Mouse (Mus musculus) c-Kit-negative CD71-positive TER-119-positive erythroid progenitor cells, embryonic 14.5 days (primary cell): Measurements from ENCODE around the gene Pjvk.

Experiments used
- DNase-seq: peaks from one replicate; pipeline ENCODE4 v3.0.0-alpha.2; 2013; ENCODE audit warnings: low read depth, low spot score

Gene Pjvk

DNA sequence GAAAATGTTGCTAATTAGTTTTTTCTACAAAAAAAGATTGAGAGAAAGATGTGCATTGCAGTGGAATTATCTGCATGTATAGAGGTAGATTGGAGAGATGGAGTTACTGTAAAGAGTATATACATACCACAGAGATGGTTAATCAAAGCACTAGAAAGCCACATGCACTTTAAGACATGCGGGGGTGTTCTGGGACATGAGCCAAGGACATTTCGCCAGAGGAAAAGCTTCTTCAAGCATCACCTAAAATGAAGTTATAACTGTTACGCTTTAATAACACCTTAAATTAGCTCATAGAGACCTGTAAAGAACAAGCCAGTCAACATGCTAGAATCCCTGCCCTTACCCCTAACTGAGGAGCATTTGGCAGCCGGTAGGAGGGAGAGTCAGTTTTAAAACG lies 18.9 kb downstream of the Pjvk start:
- DNase-seq, result no peak

DNA sequence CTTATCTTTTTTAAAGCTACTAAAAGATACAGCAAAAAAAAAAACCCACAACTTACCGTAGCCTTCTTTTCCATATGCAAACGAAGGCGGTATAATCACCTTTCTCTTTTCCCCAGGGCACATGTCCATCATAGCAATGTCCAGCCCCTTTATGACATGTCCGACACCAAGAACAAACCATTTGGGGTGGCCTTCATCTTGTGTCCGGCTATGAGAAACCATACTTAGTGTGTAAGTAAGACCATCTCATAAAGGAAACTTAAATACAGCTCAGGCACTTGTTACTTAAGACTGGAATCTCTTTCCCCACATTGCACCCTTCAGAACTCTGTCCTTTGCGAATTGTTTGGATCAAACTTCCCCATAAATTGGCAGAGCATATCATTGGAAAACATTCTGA lies 23.4 kb downstream of the Pjvk start:
- DNase-seq, result no peak

DNA sequence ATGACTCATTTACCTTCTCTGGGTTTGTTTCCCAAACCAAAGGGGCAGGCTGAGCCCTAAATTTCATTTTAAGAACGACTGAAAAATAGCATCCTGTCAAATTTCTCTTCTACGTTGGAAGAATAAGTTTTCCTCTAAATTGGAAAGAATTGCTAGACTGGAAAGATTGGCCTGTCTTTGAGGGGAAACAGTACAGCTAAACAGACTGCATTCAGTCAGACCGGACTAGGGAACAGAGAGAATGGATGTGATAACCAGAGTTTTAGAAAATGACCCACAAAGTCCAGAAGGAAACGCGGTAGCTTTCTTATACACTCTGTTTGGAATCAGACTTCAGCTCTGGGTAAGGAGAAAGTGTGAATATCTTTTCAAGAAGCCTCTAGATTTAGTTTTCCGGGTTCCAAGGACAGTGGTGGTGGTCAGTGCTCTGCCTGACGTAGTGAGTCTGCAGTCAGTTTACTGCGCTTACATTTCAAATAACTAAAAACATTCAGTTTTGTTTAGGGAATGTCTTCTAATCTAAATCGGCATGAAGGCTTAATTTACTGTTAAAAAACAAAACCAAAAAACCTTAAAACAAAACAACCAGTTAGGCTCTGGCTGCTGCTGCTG lies 24.0 kb downstream of the Pjvk start:
- no peak for DNase-seq

DNA sequence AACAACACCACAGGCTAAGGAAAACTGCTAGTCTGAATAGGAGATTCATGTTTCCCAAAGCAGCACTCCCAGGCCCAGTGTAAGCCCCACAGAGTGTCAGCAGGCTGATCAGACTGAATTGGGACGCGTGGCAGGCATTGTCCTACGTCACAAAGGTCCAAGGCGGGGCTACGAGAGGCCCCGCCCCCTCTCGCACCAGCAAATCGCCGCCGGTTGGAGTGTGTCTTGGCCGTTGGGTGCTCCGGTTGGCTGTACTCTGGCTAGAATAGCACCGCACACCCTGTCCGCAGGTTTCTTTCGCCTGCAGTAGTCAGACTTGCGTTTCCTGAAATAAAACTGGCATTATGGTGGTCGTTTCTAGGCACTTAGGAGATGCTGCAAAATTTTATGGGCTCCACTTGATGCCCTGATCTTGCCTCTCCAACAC lies 24.7 kb downstream of the Pjvk start, which contains the start of gene Fkbp7:
Gene Fkbp7, minus strand, starts transcription at position 151 of the 427 bp plus-strand sequence.
- peak; percentile 69 for DNase-seq

DNA sequence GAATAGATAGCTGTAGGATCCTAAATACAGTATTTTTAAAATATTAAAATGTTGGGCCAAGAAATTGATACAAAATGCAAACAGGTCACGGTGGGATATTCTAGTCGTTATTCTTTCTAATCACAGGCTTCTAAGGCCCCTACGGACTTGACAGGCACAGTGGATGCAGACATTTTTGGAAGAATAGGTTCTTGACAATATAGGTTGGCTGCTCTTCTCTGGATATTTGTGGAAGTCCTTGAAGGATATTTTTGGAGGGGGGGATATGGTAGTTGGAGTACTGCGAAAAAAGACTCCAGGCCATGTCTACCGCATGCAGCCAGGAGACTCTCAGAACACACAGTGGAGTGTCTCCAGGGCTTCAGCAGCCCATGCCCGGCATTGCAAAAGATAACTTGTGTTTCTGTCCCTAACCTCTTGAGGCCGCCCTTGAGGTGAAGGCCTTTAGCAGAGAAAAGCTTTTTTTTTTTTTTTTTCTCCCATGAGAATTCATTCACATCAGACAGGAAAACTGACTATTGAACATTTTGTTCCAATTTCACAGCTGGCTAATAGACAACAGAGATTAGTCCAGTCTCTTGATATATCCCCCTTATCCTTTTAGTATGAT lies 25.3 kb downstream of the Pjvk start:
- no peak for DNase-seq

DNA sequence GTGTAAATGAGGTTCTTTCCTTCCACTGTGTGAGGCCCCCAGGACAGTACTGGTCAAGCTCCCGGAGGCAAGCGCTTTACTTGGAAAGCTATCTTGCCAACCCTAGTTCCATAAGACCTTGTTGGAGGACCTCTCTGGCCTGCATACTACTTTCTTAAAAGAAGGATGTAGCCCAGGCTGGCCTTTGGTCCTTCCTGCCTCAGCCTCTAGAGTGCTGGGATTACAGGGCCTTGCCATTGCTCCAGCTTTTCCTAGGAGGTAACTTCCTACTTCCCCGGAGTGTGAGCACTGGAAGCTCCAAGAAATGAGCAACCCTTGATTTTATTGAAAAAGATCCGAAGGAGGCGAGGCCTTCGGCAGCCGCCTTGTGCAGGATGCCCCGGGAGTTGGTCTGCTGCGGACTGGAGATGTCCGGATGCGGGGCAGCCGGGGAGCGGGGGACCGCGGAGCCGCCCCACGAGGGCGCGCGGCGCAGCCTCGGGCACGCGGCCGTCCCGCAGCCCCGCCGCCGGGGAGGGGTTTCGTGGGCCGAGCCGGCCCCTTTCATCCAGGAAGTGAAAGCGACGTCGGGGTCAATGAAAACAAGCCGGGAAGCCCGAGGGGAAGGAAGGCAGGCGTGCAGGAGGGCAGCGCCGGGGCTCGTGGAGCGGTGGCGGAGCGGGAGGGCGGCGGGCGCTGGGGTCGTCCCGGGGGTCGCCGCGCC lies 26.6 kb downstream of the Pjvk start, which contains the start of gene Plekha3:
Gene Plekha3, plus strand, starts transcription at position 557 of the 703 bp plus-strand sequence.
- DNase-seq, result no peak

DNA sequence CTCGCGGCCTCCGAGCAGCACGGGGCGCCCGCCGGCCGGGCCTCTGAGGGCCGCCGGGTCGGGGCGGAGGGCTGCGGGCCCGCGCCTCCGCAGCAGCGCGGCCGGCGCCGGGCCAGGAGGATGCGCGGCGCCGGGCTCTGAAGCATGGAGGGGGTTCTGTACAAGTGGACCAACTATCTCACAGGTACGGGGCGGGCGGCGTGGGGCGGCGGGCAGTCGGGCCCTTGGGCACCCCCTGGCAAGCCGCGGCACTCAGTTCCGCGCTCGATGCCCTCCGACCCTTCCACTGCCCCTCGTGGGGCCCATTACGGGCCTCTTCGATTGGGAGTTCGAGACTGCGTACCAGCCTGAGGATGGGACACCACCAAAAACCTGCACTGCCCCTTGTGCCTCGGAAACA lies 27.2 kb downstream of the Pjvk start:
- no peak for DNase-seq

DNA sequence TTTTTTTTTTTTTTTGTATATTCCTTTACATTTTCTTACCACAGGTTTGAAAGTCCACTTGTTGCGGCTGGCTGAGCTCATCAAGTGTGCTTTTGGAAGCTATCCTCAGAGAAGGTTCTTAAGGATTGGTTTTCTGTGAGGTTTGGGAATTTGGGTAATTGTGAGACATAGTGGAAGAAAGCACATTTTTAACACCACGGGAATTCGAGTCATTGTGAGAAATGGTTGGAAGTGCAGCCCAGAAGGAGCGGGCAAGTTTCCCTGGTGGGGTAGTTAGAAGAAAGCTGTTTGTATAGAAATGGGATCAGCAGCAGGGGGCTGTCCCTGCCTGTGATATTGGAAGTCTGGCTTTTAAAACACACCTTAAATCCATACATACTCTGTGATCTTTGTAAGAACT lies 27.7 kb downstream of the Pjvk start:
- DNase-seq, result no peak

DNA sequence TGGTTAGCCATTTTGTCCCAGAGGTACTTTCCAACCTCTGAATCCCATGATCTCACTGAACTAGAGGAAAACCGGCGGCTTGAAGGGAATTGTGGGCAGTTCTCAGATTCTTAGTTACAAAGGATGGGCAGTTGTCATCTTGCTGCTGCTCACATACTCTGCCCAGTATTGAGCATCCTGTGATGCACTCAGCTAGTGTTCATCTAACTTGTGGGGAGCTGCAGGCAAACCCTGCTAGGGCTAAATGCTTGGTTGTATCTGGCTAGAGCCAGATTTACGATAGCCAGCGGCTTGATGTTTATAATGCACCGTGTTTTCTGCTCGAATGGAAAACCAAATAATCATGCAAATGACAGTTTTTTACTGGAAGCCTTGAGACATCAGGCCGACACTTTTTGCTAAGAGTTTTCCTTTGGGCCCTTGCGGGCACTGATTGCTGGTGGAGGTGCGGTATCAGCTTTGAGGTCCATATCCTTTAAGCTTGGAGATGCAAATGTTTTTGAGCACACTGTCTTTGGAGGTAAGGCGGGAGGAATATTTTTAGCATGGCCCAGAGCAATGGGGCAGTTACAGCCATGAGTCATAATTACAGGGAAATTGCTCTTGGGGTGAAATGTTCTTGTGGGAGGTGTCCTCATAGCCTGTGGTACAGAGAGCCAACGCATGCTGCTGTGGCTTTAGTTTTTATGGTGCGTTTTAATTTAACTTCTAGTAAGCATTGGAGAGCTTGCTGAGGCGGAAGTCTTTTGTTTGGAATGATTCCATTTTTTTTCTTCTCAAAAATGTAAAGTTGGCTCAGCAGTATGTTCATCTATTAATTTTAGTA lies 28.3 kb downstream of the Pjvk start:
- DNase-seq, result no peak

DNA sequence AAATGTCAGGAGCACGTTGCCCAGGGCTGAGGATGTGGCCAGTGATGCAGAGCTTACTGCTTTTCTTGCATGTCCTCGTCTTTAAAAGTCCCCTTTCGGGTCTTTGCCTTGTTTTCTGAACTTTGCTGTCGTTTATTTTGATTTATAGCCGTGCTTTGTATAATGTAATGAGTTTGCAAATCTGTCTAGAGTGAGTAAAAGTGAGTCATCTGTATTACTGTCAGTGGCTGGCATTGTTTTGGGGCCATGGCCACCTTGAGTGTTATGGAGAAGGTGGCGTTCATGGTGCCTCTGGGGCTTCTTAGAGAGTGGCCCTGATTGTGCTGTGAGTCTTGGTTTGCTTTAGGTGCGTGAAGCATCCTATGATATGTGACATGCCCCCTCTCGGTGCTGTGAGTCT lies 34.0 kb downstream of the Pjvk start:
- no peak for DNase-seq

DNA sequence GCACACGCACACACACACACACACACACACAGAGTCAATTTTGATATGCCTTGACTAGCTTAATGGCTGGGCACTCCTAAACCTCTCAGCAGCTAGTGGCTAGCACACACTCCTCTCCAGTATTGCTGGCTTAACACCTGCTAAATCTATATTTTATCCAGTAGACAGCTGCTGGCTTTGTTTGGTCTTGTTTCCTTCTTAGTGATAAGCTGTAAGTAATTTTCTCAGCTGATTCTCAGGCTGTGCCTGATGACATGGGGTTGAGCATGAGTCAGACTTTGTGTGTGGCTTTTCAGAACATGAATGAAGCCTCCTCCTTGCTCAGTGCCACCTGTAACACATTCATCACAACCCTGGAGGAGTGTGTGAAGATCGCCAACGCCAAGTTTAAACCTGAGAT lies 38.7 kb downstream of the Pjvk start:
- DNase-seq, result no peak

DNA sequence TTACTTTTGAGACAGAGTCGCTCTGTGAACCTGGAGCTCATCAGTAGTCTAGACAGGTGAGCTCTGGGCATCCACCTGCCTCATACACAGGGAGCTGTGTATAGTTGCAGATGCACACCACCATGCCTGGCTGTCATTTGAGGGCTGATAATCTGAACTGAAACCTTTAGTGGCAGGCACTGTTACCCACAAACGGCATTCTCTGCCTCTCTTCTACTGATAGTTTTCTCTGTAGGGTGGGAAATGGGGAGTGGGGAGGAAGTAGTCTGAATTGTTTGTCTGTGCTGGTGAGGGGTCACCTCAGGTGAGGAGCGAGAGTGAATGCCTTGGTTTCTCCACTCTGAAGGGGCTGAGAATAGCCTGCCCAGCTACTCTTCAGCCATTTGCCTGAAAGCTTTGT lies 39.3 kb downstream of the Pjvk start:
- DNase-seq, result no peak

DNA sequence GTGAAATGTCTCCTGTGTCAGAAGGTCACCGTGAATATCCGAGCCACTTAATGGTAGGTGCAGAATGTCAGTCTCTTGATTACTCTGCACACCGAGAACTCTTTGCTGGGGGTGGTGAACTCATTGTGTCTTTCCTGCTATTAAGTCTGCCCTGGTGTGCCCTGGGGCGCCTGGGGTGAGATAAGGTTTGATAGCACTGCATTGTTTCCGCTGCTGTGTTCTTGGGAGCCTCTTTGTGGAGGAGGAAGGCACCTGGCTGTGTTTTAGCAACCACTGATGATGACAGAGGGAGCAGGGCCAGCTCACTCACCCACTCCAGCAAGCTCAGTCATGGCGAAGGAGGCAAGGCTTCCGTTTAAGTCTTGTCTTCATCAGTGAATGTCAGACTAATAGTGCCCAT lies 39.9 kb downstream of the Pjvk start:
- no peak for DNase-seq

DNA sequence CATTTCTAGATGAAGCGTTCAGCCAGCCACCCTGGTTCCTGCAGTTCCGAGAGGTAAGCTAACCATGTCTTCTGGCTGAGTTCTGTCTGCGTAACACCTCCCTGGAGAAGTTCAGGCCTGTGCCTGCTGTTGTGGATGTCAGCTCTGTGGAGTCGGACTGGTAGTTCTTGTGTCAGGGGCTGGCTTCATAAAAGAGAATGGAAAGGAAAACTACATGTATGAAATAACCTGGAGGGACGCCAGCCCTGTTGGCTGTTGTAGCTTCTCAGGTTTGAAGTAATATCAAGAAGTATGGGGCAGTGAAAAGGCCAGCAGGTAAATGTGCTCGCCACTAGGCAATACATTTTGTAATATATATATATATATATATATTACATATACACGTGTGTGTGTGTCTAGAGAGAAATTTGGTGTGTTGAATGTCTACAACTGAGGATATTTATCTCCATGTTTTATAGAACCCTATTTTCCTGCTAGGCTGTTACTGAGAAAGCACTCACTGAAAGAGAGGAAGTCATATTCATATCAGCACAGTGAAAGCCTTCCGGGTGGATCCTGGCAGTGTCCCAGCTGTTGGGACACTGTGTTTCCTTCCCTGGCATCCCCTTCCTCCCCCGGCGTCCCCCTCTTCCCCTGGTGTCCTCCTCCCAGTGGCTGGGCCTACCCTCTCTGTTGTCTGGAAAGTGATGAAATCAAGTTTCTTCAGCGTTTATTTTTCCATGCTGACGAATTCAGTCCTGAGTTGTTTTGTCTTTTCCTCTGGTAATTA lies 42.3 kb downstream of the Pjvk start:
- DNase-seq, result no peak

DNA sequence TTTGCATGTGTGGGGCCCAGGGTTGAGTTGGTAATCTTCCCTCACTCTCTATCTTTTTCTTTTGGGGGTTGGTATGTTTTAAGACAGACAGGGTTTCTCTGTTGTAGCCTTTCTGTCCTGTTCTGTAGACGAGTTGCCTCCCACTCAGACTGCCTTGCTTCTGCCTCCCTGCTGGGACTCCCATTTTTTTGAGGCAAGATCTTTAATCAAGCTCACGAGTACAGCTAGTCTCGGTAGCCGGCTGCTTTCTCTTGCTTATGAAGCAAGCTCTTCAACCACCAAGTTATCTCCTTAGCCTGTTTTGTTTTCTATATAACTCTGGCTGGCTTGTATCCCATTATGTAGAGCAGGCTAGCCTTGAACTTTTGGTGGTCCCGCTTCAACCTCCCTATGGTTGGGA lies 45.5 kb downstream of the Pjvk start:
- DNase-seq, result no peak

DNA sequence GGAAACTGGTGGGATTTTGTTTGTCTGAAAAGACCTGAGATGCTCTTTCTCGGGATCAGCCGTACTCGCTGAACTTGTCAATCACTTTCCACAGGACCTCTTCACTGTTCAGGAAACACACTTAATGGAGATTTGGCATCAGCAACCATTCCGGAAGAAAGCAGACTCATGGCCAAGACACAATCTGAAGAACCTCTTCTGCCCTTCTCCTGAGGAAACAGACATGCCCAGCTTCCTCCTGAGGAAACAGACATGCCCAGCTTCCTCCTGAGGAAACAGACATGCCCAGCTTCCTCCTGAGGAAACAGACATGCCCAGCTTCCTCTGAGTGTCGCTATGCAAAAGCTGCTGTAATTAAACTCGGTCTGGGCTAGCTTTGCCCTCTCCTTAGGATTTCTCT lies 47.0 kb downstream of the Pjvk start:
- DNase-seq, result no peak

DNA sequence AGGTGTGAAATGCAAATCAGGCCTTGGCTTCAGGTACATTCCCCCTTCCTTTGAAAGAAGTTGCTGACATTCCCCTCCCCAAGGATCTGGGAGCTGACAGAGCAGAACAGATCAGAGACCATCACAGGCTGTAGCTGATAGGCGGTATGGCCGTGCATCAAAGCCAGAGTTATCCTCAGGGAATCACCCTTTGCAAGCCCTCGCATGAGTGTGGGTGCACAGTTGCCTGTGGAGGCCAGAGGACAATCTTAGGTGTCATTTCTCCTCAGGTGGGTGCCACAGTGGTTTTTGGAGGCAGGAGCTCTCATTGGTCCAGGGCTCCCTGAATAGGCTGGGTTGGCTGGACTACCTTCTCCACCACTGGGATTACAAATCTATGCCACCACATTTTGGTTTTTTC lies 53.9 kb downstream of the Pjvk start:
- DNase-seq, result no peak

DNA sequence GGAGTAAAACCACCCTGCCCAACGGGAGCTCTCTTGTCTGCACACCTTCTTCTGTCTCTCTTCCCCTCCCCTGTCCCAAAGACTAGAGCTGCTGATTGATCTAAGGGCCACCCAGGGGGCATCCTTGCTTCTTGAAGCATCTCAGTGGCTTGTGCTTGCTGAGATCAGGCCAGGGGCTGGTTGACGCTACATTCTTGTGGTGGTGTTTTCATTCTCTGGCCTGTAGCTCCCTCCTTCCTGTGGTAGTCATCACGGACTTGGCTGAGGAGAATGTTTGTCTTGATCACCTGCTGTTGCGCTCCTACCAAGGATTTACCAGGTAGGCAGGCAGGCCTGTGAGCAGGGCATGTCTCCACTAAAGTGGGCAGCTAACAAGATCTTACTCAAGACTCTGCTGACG lies 54.5 kb downstream of the Pjvk start:
- DNase-seq, result no peak

DNA sequence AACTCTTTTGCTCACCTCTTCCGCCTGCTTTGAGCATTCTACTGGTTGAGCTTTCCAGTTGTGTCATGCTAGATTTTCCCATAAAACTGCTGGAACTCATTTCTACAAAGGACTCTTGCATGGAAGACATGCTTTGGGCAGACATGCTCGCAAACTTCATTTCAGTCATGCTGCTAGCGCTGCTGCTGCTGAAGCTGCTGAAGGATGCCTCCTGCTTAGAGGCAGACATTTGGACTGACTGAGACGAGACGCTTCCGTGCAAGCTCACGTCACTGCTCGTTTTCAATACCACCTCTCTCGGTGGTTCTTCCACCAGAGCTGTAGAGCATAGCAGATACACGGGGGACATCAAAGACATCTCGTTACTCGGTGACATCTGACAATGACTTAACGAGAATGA lies 57.4 kb downstream of the Pjvk start:
- no peak for DNase-seq
